Mouse (Mus musculus) right cerebral cortex, postnatal 36 days (tissue): ENCODE measurements around the gene Cnot3.
A peak's percentile ranks its signal among the peaks of the same experiment; 100 is the strongest.
"Not testable (repeated sequence)": the region's sequence is repeated elsewhere in the genome, so short reads cannot be mapped to it uniquely, and the experiment has no call there.

Source experiments
- DNase-seq, 2 experiments: peaks; one replicate each; pipeline ENCODE4 v3.0.0; 2022; ENCODE audit warnings: low spot score in 2 of 2, mixed read lengths in 1 of 2

Gene Cnot3

GRCm38 (mm10) chr7:3644672-3645487 is at the start of gene Cnot3:
Gene Cnot3 (plus strand): TSS chr7:3645268.
- peak; percentile 100 for DNase-seq

- DNase-seq, result not testable (repeated sequence)
Measured at GRCm38 (mm10) chr7:3597755-3598154, 47.3 kb upstream of the Cnot3 start.

- DNase-seq, result peak; percentile 33 to 55
Measured at GRCm38 (mm10) chr7:3601119-3601518, 43.9 kb upstream of the Cnot3 start.

GRCm38 (mm10) chr7:3606798-3607197 is 38.3 kb upstream of the Cnot3 start:
- DNase-seq, result no peak

- DNase-seq, result no peak
Measured at GRCm38 (mm10) chr7:3607391-3607790, 37.7 kb upstream of the Cnot3 start.

- DNase-seq, result no peak
Measured at GRCm38 (mm10) chr7:3608668-3609067, 36.4 kb upstream of the Cnot3 start.

GRCm38 (mm10) chr7:3609082-3609481 is 36.0 kb upstream of the Cnot3 start:
- DNase-seq, result no peak

- no peak for DNase-seq
Measured at GRCm38 (mm10) chr7:3610437-3610836, 34.6 kb upstream of the Cnot3 start.

- no peak for DNase-seq
Measured at GRCm38 (mm10) chr7:3611006-3611405, 34.1 kb upstream of the Cnot3 start.

GRCm38 (mm10) chr7:3614021-3614420 is 31.0 kb upstream of the Cnot3 start:
- no peak for DNase-seq

- DNase-seq, result no peak
Measured at GRCm38 (mm10) chr7:3616057-3616388, 29.0 kb upstream of the Cnot3 start, which contains the start of gene Oscar. Gene Oscar (minus strand): TSS chr7:3616157.

GRCm38 (mm10) chr7:3616389-3617241 is 28.5 kb upstream of the Cnot3 start:
- no peak for DNase-seq

GRCm38 (mm10) chr7:3617242-3617995 is 27.6 kb upstream of the Cnot3 start, which contains the start of gene Ndufa3:
Gene Ndufa3 (plus strand): TSS chr7:3617373.
- peak; percentile 87 to 88 for DNase-seq

GRCm38 (mm10) chr7:3629030-3629429 is 16.0 kb upstream of the Cnot3 start:
- DNase-seq, result no peak

- DNase-seq, result peak; percentile 90 to 93
Measured at GRCm38 (mm10) chr7:3629543-3630477, 15.3 kb upstream of the Cnot3 start, which contains the start of the genes Tfpt and Prpf31. Gene Tfpt (minus strand): TSS chr7:3629929. Gene Prpf31 (plus strand): TSS chr7:3629985.

- no peak for DNase-seq
Measured at GRCm38 (mm10) chr7:3630478-3630815, 14.6 kb upstream of the Cnot3 start.

- DNase-seq, result no peak
Measured at GRCm38 (mm10) chr7:3643412-3643811, 1.7 kb upstream of the Cnot3 start.

- no peak for DNase-seq
Measured at GRCm38 (mm10) chr7:3643843-3644242, 1.2 kb upstream of the Cnot3 start.

GRCm38 (mm10) chr7:3644348-3644671 is 758 bp upstream of the Cnot3 start:
- DNase-seq, result no peak

GRCm38 (mm10) chr7:3645488-3646025 is 489 bp downstream of the Cnot3 start:
- DNase-seq, result no peak

- DNase-seq, result no peak
Measured at GRCm38 (mm10) chr7:3646188-3646587, 1.1 kb downstream of the Cnot3 start.
